Mouse (Mus musculus) thymus, postnatal 36 days (tissue): ENCODE measurements around the gene Prtn3.

Experiments used
- DNase-seq, 2 experiments: peaks; one replicate each; pipeline ENCODE4 v3.0.0; 2022; ENCODE audit warnings: mixed read lengths in 2 of 2

The Prtn3 gene

GRCm38 (mm10) chr10:79928907-79929701 is 54.8 kb downstream of the Prtn3 start:
- DNase-seq: no peak

GRCm38 (mm10) chr10:79929967-79930825 is 55.9 kb downstream of the Prtn3 start:
- DNase-seq: no peak

- DNase-seq: no peak
Observed at GRCm38 (mm10) chr10:79930826-79931186, 56.5 kb downstream of the Prtn3 start.

GRCm38 (mm10) chr10:79931797-79932196 is 57.5 kb downstream of the Prtn3 start:
- no peak for DNase-seq

DNA sequence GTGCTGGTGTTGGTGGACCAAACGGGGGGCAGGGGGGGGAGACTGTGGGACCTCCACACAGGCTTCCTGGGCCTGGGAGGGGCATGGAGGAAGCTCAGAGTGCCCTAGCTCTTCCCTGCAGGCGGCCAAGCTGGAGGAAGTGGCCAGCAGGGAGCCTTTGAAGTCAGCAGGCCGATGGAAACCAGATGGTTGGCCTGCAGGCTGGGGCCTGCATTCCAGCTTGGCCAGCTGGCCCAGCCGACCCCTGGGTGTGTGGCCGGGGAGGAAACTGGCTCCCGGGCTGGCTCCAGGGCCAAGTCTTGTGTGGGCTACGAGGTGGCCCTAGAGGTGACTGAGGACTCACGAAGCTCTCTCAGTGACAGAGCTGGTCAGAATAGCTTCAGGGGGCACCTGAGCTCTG is 58.5 kb downstream of the Prtn3 start:
- DNase-seq: no peak
